Mouse (Mus musculus) 3T3-L1 (cell line): ENCODE data around the gene Mrpl55.
A peak's percentile ranks its signal among the peaks of the same experiment; 100 is the strongest.
"Not testable (repeated sequence)": the region's sequence is repeated elsewhere in the genome, so short reads cannot be mapped to it uniquely, and the experiment has no call there.

Source experiments
- DNase-seq: peaks from one replicate; pipeline ENCODE4 v3.0.0-alpha.2; 2015; ENCODE audit warnings: low read depth, low spot score

The Mrpl55 gene

GRCm38 (mm10) chr11:59191231-59192058, 10.8 kb upstream of the Mrpl55 start:
- DNase-seq, result peak; percentile 84

GRCm38 (mm10) chr11:59192059-59192386, 10.3 kb upstream of the Mrpl55 start, which contains the start of gene Guk1:
Gene Guk1 (minus strand): TSS chr11:59192212.
- no peak for DNase-seq

- no peak for DNase-seq
These were observed 6.1 kb upstream of the Mrpl55 start for GRCm38 (mm10) chr11:59196230-59196629.

- no peak for DNase-seq
These were observed 877 bp upstream of the Mrpl55 start for GRCm38 (mm10) chr11:59201216-59202002.

GRCm38 (mm10) chr11:59208153-59208831, 6.0 kb downstream of the Mrpl55 start, which contains the start of gene 2310033P09Rik:
Gene 2310033P09Rik (plus strand): TSS chr11:59208321.
- no peak for DNase-seq

GRCm38 (mm10) chr11:59209003-59209441, 6.7 kb downstream of the Mrpl55 start:
- no peak for DNase-seq

- DNase-seq, result no peak
These were observed 7.3 kb downstream of the Mrpl55 start for GRCm38 (mm10) chr11:59209580-59209979.

GRCm38 (mm10) chr11:59210020-59210419, 7.7 kb downstream of the Mrpl55 start:
- DNase-seq, result no peak

GRCm38 (mm10) chr11:59211561-59211960, 9.3 kb downstream of the Mrpl55 start:
- DNase-seq, result not testable (repeated sequence)

- DNase-seq, result not testable (repeated sequence)
These were observed 10.0 kb downstream of the Mrpl55 start for GRCm38 (mm10) chr11:59212320-59212719.

GRCm38 (mm10) chr11:59212892-59213494, 10.7 kb downstream of the Mrpl55 start:
- no peak for DNase-seq

GRCm38 (mm10) chr11:59216955-59217354, 14.7 kb downstream of the Mrpl55 start:
- DNase-seq, result no peak

GRCm38 (mm10) chr11:59218389-59218998, 16.2 kb downstream of the Mrpl55 start:
- no peak for DNase-seq

- DNase-seq, result peak; percentile 66
These were observed 16.8 kb downstream of the Mrpl55 start for GRCm38 (mm10) chr11:59219064-59219463.

GRCm38 (mm10) chr11:59221604-59222003, 19.3 kb downstream of the Mrpl55 start:
- DNase-seq, result no peak

GRCm38 (mm10) chr11:59222306-59222705, 20.0 kb downstream of the Mrpl55 start:
- no peak for DNase-seq

- no peak for DNase-seq
These were observed 21.7 kb downstream of the Mrpl55 start for GRCm38 (mm10) chr11:59224025-59224424.

GRCm38 (mm10) chr11:59224470-59224869, 22.2 kb downstream of the Mrpl55 start:
- no peak for DNase-seq

GRCm38 (mm10) chr11:59225167-59225566, 22.9 kb downstream of the Mrpl55 start:
- no peak for DNase-seq

- DNase-seq, result peak; percentile 71
These were observed 24.0 kb downstream of the Mrpl55 start for GRCm38 (mm10) chr11:59226251-59226650.
